Mouse (Mus musculus): ENCODE data around the gene Shank2.

The Shank2 gene

DNA sequence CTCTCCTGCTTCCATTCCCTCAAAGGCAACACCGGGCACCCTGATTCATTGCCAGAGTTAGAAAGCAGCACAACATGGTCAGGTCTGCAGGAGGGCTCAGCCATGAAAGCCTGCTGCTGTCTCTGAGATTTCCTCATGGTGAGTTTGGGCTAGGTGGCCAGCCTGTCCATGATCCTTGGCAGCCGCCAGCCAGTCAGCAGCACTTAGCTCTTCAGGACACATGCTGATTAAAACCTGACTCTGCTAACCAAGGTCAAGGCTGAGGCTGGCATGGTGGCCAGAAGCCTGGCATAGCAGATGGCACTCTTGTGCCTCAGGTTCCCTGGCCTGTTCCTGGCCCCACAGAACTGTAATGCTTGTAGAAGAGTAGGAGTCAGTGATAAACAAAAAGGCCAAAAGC is 269.3 kb downstream of the Shank2 start:
- no peak for DNase-seq (ENCODE audit: low spot score)

DNA sequence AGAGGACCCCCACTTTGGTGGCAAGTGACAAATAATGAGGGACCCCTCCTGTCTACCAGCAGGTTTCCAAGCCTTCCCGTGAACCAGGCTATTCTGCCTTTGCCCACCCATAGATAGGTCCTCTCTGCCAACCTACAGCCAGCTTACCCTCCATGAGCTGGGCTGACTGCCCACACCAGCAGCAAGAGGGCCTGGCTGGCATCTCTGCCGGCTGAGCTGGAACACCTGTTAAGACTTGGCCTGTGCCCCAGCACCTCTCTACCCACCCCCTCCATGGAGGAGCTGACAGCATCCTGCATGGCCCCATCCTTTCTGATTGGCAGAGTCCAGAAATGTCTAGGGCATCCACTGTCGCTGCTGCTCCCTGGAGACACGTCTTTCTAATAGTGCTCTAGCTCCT is 277.0 kb downstream of the Shank2 start:
- no peak for DNase-seq (ENCODE audit: low spot score)

DNA sequence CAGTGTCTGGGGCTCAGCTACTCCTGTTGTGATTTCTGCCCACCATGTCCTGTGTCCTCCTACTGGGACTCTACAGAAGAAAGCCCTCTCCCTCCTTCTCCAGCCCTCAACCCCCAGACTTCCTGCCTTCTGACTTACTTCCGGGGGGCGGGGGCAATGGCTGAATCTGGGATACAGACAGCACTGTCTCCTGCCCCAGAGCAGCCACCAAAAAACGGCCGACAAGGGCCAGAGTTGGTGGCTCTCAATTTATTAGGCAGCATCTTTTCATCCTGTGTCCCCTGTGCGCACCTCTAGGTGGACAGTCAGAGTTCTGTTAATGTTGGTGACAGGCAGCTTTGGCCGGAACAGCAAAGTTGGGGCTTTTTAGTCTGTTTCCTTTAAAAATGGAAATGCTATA is 282.0 kb downstream of the Shank2 start:
- no peak for DNase-seq (ENCODE audit: low spot score)

DNA sequence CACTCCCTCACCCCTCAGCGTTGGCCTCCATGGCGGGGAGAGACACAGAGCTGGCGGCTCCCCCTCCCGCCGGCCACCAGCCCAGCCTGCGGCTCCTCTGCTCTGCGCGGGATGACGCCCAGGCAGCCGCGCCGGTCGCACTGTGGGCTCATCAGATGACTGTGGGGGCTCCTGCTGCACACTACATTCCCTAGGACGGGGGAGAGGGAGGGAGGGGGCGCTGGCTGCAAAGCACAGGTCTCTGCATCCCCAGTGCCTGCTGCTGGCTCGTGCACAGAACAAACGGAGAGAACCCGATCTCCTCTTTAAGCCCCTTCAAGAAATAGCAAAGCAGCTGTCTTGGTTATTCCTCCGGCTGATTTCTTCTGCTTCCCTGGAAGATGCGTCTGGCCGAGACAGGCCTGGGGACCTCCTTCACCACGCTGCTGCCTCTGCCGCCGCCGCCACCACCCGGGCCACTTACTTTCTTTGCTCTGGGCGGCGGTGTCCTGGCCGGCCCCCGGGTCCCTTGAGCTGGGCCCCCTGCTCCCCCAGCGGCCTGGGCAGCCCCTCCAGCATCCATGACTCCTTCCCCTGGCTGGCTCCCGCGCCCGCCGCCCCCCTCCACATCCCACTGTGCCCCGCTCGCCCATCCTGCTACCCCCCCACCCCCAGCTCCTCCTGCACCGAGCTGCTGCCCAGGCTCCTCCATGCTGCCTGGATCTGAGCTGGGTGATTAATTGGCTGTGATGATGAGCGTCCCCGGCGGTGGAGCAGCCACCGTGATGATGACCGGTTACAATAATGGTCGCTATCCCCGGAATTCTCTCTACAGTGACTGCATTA is 282.7 kb downstream of the Shank2 start:
- DNase-seq (ENCODE audit: low spot score), result peak; percentile 10

DNA sequence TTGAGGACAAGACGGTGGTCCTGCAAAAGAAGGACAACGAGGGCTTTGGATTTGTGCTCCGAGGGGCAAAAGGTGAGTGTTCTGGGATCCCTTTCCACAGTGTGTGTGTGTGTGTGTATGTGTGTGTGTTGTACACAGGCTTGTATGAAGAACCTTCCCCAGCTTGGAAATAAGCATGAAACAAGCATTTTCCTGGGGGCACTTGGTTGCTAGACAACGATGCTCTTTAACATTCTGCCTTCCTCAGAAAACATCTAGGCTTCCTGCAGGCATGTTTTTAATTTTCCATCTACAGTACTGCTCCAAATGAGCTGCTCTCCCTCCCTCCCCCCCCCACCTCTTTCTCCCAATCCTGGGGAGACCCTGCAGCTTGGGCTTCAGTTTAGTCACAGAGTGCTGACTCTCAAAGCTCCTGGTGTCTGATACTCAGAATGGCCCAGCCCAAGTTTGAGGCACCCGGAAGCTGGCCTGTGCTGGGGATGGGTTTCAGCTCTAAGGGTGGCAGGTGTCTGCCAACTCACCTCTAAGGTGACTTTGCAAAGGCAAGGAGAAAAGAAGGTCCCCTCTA is 283.4 kb downstream of the Shank2 start:
- DNase-seq (ENCODE audit: low spot score), result no peak

DNA sequence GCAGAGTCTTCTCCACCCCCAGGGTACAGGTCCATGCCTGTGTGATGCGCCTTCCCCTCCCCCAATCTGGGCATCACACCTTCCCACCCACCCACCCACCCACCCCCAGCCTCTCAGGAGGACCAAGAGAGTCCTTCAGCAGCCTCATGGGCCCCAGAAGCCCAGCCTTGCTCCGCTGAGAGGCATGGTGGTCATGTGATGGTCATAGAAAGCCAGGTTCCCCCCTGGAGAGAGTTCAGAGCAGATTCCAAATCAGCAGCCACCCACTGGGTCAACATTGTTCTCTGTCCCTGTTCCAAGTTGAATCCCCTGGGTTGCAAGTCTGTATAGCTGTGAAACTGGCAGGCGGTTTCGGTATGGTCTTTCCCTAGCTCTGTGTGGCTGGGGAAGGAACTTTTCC is 284.2 kb downstream of the Shank2 start:
- DNase-seq (ENCODE audit: low spot score), result no peak

DNA sequence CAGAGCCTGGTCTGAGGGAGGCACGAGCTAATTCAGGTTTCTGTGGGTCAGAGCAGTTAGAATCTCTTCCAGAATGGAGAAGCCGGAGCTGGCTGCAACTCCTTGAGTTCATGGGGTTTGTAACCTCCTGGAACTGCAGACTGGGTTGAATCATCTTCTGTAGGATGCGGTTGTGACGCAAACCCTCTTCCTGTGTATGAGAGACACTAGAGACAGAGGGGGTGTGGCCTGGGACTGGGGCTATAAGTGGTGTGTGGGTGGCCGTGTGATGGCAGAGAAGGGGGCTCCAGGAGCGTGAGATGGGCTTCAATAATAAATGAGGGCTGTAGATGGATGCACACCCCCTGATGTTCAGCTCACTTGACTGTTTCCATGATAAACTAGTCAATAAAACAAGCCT is 286.3 kb downstream of the Shank2 start:
- no peak for DNase-seq (ENCODE audit: low spot score)

DNA sequence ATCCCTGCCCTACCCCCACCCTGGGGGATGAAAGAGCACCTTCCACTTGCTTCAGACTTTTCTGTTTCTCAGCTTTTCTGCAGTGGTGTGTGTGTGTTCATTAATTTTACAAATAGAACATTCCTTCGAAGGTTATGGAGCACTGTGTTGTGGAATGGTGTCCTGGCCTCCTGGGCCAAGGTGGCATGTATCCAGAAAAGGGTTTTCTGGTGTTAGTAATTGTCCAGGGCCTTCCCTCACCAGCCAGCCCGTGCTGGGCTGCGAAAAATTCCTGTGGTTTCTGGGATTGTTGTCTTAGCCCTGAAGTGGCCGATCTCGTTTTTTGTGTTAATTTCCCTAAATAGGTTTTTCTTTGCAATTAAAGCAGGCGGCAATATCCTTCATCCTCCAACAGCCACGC is 289.8 kb downstream of the Shank2 start:
- DNase-seq (ENCODE audit: low spot score), result no peak

DNA sequence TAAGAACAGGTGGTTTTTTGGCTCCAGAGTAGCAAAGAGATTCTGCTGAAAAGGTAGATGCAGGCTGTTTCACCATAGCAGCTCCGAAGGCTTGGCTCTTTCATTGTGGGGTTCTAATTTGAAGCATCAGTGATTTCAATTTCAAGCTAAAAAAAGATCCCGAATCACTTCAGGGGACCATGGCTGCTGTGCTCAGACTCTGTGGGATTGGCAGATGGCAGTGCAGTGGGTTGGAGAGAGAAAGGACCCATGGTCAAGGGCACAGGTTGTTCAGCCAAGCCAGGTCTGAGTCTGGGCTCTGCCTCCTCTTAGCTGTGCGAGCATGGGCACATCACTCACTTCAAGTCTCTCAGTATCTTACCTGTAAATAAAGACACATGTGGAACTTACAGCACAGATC is 291.9 kb downstream of the Shank2 start:
- no peak for DNase-seq (ENCODE audit: low spot score)

DNA sequence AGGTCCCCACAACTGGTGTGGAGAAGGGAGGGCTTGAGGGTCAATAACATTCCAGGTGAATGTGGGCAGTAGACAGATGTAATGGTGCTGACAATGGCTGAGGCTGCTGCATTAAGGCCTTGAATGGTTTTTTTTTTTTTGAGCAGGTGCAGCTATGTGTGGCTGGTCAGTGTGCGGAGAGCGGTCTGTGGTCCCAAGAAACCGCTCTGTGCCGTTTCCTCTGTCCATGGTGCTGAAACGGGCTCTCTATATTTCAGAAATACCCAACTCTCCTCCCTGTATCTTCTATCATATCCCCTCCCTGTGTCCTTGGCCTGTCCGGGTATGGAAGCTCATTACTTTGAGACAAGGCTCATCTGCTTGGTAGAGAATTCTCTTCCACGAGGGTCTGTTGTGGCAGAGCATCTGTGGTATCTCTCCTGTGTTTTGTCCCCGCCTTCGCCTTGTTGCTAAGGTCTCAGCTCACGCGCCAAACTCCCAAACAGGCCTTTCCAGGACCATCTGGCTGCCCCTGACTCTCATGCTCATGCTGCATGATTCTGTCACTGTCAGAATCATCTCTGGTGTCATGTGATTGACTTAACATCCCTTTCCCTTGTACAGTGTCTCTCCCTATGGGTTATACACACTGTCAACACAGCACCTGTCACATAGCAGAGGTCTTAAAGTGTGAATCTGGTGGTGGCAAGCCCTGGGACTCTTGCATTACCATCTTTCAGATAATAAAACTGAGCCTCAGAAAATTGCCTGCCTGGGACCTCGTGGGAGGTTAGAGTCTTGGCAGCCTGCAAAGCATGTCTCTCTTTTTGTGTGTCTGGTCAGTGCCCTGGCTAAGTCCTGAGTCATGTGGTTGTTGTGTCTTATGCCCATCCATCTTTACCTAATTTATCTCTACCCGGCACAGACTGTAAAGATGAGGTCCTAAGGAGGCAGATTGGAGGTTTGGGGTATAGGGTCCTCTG is 292.8 kb downstream of the Shank2 start:
- peak; percentile 42 for DNase-seq (ENCODE audit: low spot score)

DNA sequence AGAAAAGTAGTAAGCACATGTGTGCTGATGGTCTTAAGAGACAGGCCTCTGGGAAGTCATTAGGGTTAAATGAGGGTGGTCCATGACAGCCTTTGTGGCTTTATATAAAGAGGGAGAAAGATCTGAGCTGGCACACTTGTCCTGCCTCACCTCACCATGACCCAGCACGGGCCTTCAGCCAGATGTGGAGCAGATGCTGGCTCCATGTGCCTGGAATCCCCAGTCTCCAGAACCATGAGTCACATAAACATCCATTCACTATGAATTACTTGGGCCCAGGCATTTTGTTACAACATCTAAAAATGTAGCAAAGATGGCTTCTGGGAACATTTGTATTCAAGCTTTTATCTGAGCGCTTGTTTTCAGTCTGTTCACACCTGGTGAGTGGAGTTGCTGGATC is 297.6 kb downstream of the Shank2 start:
- DNase-seq (ENCODE audit: low spot score), result no peak

DNA sequence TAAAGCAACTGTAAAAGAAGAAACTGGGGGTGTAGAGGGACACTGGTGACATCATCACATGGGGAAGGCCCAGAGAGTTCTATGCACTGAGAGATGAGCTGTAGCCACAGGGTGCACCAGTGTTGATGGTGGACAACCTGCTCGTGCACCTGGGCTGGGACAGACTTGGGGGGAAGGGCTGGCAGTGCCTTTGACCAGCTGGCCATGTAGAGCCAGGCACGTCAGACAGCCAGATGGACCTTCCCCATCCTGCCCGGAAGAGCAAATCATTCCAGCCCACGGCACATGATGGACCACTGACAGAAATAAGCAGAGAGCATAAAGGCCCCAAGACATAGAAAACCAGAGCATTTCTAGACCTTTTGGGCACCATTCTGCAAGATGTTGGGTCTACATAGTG is 299.9 kb downstream of the Shank2 start:
- DNase-seq (ENCODE audit: low spot score), result no peak

DNA sequence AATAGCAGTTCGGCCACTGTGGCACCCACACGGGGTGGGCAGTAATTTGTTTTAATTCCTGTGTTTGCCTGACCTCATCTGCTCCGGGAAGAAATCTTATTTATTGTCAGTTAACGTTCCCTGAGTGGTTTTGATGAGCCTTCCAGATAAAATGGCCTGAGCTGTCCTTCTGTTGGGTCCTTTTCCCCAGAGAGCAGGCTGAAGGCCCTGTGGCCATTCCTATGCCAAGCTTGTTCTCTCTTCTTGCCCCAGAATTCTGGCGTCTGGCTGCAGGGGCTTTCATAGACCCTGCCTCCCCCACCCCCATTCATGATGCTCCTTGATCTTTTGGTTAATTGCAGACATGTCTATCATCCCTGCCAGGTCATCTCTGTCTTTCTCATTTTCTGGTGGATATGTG is 300.8 kb downstream of the Shank2 start:
- DNase-seq (ENCODE audit: low spot score), result no peak

DNA sequence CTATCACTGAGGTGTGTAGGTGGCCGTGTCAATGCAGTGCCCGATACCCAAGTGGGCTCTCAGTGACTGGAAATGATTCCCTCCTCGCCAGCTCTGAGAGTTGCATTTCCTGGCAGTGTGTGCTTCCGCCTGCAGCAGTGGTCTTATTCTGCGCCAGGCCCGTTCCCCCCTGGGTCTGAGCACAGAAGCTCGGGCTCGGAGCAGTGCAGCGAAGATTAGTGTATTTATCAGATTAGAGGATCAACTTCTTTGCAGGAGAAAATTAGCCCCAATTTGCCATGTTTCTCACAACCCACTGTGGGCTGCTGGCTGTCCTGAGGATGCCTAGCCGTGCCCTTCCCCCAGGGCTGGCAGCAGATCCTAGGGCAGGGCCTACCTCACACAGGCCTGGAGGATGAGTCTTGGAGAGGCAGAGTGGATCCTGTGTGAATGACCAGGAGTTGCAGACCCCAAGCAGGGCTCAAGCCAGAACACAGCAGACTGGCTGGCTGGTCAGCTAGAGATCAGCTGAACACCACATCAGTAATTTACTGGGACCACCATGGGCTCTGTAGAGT is 306.2 kb downstream of the Shank2 start:
- DNase-seq (ENCODE audit: low spot score), result no peak

DNA sequence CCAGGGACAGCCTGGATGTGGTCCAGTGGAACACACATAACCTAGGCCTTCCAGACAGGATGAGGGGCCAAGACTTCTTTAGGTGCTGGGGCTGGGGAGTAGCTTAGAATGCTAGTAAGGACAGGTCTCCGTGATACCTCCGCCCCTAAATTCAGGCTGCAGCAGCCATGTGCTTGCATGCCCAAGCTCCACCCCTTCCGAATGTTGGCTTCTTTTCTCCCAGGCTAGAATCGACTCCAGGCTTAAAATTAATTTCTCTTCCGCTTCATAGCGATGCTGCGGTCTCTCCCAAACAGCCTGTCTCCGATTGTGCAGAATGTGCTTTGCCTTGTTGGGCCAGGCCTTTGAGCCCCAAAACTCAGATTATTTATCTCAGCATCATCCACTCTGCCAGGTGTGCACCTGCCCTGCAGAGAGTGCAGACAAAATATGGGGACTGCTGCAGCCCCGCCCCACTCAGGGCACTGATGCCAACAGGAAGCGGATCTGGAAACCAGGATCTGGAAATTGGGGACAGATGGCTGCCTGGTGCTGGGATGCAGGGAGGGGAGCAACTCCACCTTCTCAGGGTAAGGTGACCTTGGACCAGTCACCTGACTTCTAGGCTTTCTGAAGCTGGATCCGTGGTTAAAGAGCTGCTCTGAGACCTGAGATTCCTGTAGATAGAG is 312.8 kb downstream of the Shank2 start:
- no peak for DNase-seq (ENCODE audit: low spot score)

DNA sequence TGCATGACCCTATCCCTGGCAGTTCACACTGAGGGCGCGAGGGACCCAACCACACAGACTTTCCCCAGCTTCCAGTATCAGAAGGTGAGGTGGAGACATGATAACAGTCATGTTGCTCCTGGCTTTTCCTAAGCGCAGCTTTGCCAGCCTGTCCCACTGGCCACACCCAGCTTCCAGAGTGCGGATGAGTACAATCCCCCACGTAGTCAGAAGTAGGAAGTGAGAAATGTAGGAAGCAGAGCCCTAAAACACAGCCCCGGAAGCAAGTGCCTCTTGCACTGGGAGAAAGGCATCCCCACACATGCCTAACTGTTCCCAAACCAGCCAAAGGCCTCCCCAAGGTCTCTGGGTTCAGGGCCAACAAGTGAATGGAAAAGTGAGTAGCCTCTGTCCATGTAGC is 314.5 kb downstream of the Shank2 start:
- no peak for DNase-seq (ENCODE audit: low spot score)

DNA sequence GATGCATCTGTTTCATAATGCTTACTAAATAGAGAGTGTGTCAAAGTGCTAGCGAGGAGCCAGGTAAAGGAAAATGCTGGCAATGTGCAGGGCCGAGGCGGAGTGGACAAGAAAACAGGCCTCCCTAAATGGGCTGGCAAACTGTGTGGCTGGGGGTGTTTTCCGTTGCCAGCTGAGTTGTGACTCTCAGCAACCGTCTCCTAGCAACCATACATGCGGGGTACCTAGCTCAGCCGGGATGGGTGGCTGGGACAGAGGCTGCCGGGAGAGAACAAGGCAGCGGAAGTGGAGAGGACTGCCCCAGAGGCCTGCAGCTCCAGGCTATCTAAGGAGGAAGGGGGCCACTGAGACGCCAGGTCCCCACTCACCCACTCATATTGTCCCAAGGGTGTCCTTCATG is 315.1 kb downstream of the Shank2 start:
- DNase-seq (ENCODE audit: low spot score), result no peak

DNA sequence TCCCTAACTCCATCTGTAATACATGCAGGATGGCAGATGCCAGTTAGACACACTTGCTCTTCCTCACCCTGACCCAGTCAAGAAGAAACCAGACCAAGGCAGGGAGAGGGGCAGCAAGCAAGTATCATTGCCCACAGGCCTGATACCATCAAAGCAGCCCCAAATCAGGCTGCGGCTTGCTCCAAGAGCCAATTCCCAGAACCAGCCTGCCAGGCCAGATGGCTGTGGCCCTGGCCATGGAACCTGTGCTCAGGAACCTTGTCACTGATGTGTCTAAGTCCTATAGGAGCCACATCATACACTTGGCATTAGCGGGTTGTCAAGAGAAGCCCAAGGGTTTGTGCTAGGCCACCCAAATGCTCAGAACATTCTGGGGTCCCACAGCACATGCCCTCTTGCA is 322.3 kb downstream of the Shank2 start:
- DNase-seq (ENCODE audit: low spot score), result no peak

DNA sequence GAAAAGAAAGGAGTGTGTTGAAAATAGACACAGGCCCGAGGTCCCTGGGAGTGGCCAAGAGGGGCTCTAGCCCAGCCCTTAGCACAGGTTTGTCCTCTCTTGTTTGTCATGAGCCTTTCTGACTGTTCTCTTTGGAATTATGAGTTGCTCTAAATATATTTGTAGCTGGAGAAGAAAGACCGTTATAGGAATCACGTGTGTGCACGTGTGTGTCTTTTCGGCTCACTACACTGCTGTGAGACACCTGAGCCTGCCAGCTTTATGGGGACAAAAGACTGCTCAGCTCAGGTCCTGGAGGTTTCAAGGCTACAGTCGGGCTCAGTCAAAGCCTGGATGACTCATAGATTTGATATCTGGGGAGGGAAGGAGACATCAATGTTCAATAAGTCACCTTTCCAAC is 323.1 kb downstream of the Shank2 start:
- no peak for DNase-seq (ENCODE audit: low spot score)

DNA sequence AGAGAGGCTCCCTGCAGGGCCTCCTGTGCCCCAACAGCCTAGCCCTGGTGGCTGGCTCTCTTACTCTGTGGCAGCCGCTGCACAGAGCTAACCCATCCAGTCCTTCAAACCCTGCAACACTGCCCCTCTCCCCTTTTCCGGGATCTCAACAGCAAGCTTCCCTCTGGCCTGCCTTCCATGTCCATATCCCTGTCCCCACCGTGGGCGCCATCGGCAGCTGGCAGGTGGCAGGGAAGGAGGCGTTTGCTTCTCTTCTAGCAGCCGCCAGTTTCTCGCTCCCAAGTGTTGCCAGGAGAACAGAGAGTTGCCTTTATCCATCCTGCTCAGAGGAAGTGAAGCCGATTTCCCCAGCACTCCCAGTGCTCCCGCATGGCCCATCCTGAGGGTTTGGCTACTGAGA is 323.9 kb downstream of the Shank2 start:
- DNase-seq (ENCODE audit: low spot score), result no peak

DNA sequence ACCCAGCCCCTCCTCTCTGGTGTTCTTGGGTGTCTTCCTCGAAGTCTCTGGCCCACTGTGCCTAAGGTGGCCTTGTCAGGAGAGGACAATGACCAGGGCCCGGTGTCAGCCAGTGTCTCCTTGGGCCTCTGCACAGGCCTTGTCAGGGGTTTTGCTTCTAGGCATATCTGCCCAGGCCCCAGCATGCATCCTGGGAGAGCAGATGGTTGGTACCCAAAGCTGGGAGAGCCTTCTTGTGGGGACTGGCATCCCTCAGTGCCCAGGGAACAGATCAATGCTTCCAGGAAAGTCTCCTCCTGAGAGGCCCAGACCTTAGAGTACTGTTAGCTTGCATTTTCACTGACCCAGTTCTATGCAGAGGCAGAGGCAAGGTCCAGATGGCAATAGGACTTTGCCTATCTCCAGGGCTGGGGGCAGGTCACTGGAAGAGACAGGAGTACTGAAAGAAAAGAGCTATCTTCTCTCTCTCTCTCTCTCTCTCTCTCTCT is 327.7 kb downstream of the Shank2 start:
- DNase-seq (ENCODE audit: low spot score), result no peak

DNA sequence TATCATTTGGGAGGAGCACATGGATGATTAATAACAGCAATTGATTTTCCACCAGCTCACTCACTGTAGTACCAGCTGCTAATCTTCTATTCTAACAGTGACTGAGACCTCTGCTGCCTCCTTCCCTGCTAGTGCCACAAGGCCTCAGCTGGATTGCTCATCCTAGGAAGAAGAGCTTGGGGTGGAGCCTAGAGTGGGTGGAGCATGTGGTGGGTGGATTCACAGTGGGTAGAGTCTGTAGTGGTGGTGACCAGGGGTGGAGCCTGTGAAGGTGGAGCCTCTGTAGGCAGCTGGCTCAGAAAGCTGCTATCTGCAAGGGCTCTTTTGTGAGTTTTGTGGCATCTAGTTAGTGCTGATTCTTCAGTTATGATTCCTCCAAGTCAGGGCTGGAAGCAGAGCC is 334.9 kb downstream of the Shank2 start:
- no peak for DNase-seq (ENCODE audit: low spot score)
